Mouse (Mus musculus) embryo, embryonic 9.5 days (tissue): ENCODE measurements around the gene Hist1h2an.
"Not testable (repeated sequence)": the region's sequence is repeated elsewhere in the genome, so short reads cannot be mapped to it uniquely, and the experiment has no call there.

Source experiments
- DNase-seq: peaks from one replicate; pipeline ENCODE4 v3.0.0-alpha.2; 2017; ENCODE audit errors: extremely low spot score

The Hist1h2an gene

GRCm38 (mm10) chr13:21786899-21787629, at the start of gene Hist1h2an, which contains the start of gene Hist1h2bp:
Gene Hist1h2an (minus strand): TSS chr13:21787218.
Gene Hist1h2bp (plus strand): TSS chr13:21787461.
- peak; percentile 95 for DNase-seq

- not testable (repeated sequence) for DNase-seq
Observed at GRCm38 (mm10) chr13:21833461-21833860, 46.4 kb upstream of the Hist1h2an start, which contains the start of the genes Hist1h2ap and Hist1h2br. Gene Hist1h2ap (minus strand): TSS chr13:21833507. Gene Hist1h2br (plus strand): TSS chr13:21833743.

- not testable (repeated sequence) for DNase-seq
Observed at GRCm38 (mm10) chr13:21831418-21832394, 44.7 kb upstream of the Hist1h2an start, which contains the start of gene Hist1h4n. Gene Hist1h4n (minus strand): TSS chr13:21832196.

GRCm38 (mm10) chr13:21830344-21830743, 43.3 kb upstream of the Hist1h2an start:
- peak; percentile 22 for DNase-seq

- no peak for DNase-seq
Observed at GRCm38 (mm10) chr13:21828511-21828910, 41.5 kb upstream of the Hist1h2an start.

- not testable (repeated sequence) for DNase-seq
Observed at GRCm38 (mm10) chr13:21820082-21820890, 33.3 kb upstream of the Hist1h2an start.

GRCm38 (mm10) chr13:21812092-21812491, 25.1 kb upstream of the Hist1h2an start:
- DNase-seq, result not testable (repeated sequence)

GRCm38 (mm10) chr13:21811539-21811938, 24.5 kb upstream of the Hist1h2an start, which contains the start of gene Hist1h4m:
Gene Hist1h4m (plus strand): TSS chr13:21811746.
- not testable (repeated sequence) for DNase-seq

- not testable (repeated sequence) for DNase-seq
Observed at GRCm38 (mm10) chr13:21811074-21811473, 24.1 kb upstream of the Hist1h2an start.

- not testable (repeated sequence) for DNase-seq
Observed at GRCm38 (mm10) chr13:21810073-21810472, 23.1 kb upstream of the Hist1h2an start, which contains the start of the genes Hist1h2bq and Hist1h2ao. Gene Hist1h2bq (minus strand): TSS chr13:21810197. Gene Hist1h2ao (plus strand): TSS chr13:21810465.

- DNase-seq, result not testable (repeated sequence)
Observed at GRCm38 (mm10) chr13:21803058-21803457, 16.0 kb upstream of the Hist1h2an start.

GRCm38 (mm10) chr13:21797163-21797562, 10.1 kb upstream of the Hist1h2an start:
- DNase-seq, result not testable (repeated sequence)

- DNase-seq, result no peak
Observed at GRCm38 (mm10) chr13:21795584-21795983, 8.6 kb upstream of the Hist1h2an start.

GRCm38 (mm10) chr13:21790601-21791283, 3.7 kb upstream of the Hist1h2an start:
- peak; percentile 57 for DNase-seq

GRCm38 (mm10) chr13:21789925-21790324, 2.9 kb upstream of the Hist1h2an start:
- no peak for DNase-seq

- peak; percentile 63 for DNase-seq
Observed at GRCm38 (mm10) chr13:21787760-21788593, 959 bp upstream of the Hist1h2an start.

- peak; percentile 74 for DNase-seq
Observed at GRCm38 (mm10) chr13:21786189-21786898, 674 bp downstream of the Hist1h2an start.

- peak; percentile 45 for DNase-seq
Observed at GRCm38 (mm10) chr13:21784311-21784710, 2.7 kb downstream of the Hist1h2an start.

- peak; percentile 76 for DNase-seq
Observed at GRCm38 (mm10) chr13:21783734-21784161, 3.3 kb downstream of the Hist1h2an start.
